Mouse (Mus musculus): Measurements from ENCODE around the gene Pias3.

DNA sequence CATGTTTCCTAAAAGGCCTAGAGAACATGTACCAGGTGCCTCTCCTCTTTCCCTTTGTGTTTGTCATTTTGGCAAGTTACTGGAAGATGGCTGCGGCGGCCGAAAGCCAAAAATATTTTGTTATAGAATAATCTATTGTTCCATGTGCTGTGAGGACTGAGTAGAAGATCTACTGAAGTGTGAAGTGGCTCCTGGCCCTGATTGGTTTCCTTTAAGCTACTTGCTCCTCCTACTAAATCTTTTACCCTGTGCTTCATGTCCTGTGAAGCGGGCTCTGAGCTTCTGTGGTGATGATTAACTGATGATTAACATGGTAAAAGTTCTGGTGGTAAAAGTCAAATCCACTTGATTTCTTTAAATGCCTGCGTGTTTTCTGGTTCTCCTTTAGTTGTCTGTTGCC lies 29.3 kb upstream of the Pias3 start:
- TF ChIP-seq CHD2 (IDR thresholded peaks at IDR 0.05; ENCODE audit: low read length) (no peak), TCF12 (IDR thresholded peaks at IDR 0.05; ENCODE audit: low read depth, low read length) (no peak), JUND (conservative IDR thresholded peaks at IDR 0.05; ENCODE audit: low read depth, low read length) (no peak), POLR2A (IDR thresholded peaks at IDR 0.05; ENCODE audit: low read depth, low read length) (no peak)
